Mouse (Mus musculus) kidney, embryonic 15.5 days (tissue): ENCODE results near the gene Pde1b. TPM values are rescaled to one million over a fixed set of nuclear protein-coding genes. Genes with fewer than 3 reads are reported as not detected.

Experiments
- ATAC-seq: fragments of 200-750 bp; cut with Nextera tagmentation; replicated peaks from 2 replicates; pipeline ENCODE4 v1.8.0; 2017; ENCODE audit warnings: moderate TSS enrichment; ENCODE audit not compliant: low FRiP score
- H3K27ac ChIP-seq: fragments of 300-500 bp; sonication (generic); 2 replicates; pipeline ENCODE4 v1.5.1; 2015; ENCODE audit warnings: mild to moderate bottlenecking, inconsistent platforms
- H3K27me3 ChIP-seq: fragments of 300-500 bp; sonication (generic); 2 replicates; pipeline ENCODE4 v1.6.1; 2015; ENCODE audit warnings: inconsistent platforms
- H3K36me3 ChIP-seq: fragments of 300-500 bp; sonication (generic); 2 replicates; pipeline ENCODE4 v1.6.1; 2015; ENCODE audit warnings: inconsistent platforms
- H3K4me1 ChIP-seq: fragments of 300-500 bp; sonication (generic); 2 replicates; pipeline ENCODE4 v1.6.1; 2015; ENCODE audit warnings: inconsistent platforms
- H3K4me2 ChIP-seq: fragments of 300-500 bp; sonication (generic); 2 replicates; pipeline ENCODE4 v1.6.1; 2015; ENCODE audit warnings: moderate library complexity, mild to moderate bottlenecking, inconsistent platforms
- H3K4me3 ChIP-seq: fragments of 300-500 bp; sonication (generic); replicated peaks from 2 replicates; pipeline ENCODE4 v1.5.1; 2015; ENCODE audit warnings: mild to moderate bottlenecking, inconsistent platforms
- H3K9ac ChIP-seq: fragments of 300-500 bp; sonication (generic); 2 replicates; pipeline ENCODE4 v1.6.1; 2015; ENCODE audit warnings: mild to moderate bottlenecking, inconsistent platforms
- H3K9me3 ChIP-seq: fragments of 300-500 bp; sonication (generic); replicated peaks from 2 replicates; pipeline ENCODE4 v1.6.1; 2016; ENCODE audit warnings: inconsistent platforms
- WGBS: fragments of 180-500 bp; shearing (Covaris S2); methylation state at CpG from one replicate; pipeline ENCODE4 v1.1.7; 2015; ENCODE audit warnings: mixed read lengths; 5-methylcytosine and 5-hydroxymethylcytosine counted together
- polyA plus RNA-seq: library from polyadenylated mRNA; unstranded; fragments of >200 nt; fragmentation: Nextera tagmentation; extraction: Ambion mirVana; gene quantifications from 2 replicates; pipeline ENCODE4 v1.2.1, GENCODE M21; 2015

Gene Pde1b
- 4.3 and 4.8 TPM in 2 replicates for polyA plus RNA-seq

DNA sequence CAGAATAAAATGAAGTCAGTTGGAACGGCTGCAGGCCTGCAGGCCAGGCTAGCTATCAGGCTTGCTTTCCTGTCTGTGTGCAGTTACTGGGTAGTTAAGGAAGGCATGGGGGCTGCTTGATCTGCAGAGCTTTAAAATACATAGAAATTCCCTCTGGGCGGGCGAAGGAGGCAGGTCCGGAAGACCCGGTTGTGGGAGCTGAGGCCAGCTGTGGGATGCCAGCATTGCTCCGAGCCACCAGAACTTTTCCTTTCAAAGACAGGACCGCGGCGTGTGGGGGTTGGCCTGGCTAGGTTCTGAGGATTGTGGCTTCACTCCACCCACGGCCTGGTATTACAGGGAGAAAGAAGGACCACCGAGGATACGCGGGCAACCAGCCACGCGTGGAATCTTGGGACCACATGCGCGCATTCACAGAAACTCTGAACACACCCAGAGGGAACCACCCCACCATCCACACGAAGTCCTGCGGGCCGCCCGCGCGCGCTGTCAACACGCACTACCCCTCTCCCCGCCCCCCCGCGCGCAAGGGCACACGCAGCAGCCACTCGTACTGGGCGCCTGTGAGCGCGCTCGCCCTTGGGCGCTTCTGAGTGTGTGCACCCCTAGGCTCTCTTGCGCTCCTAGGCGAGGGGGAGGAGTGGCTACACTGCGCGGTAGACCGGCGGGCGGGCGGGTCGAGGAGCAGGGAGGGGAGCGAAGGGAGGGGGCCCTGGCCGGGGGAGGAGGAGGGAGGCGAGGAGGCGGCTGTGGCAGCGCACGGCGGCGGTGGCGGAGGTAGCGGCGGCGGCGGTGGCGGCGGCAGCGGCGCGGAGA lies at the start of gene Pde1b:
TSS of gene Pde1b (plus strand) at position 600 of the 816 bp plus-strand sequence.
- Histone ChIP-seq H3K9ac (peak within 1 kb of the TSS; percentile 52), H3K9me3 (no peaks in the 10 kb centered on the region), H3K4me2 (peak within 1 kb of the TSS; percentile 98), H3K36me3 (no peaks in the 10 kb centered on the region), H3K27ac (peak within 1 kb of the TSS; percentile 52), H3K4me1 (peaks cover 28% of the 10 kb centered on the region), H3K27me3 (peaks cover 59% of the 10 kb centered on the region), H3K4me3 (peak within 1 kb of the TSS; percentile 61)
- ATAC-seq, result peak; percentile 89
- WGBS, result 1% methylated on average over 57 of the region's 63 CpGs

DNA sequence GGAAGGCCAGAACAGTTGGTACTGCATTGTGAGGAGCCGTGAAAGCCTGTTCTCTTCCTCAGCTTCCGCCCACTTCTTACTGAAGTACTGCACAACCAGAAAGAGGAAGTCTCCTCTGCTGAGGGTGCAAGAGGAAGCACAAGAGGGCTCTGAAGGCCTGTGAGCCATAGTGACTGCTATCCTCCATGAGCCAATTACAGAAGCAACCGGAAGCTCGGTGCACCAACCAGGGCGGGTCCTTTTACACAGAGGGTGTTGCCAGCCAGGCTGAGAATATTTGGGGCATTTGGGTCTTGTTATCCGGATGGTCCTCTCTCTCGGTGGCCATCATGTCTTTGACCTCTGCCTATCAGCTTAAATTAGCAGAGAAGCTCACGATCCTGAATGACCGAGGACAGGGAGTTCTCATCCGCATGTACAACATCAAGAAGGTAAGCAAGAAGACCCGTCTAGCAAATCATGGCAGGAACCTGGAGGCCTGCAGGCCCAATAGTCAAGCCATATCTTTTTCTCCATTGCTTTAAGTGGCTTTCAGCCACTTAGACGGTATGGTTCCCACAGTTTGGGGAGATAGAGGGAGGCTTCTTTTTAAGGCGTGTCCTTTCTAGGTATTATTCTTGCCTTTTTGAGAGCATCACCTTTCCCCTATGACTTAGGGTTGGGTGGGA lies 49.1 kb upstream of the Pde1b start, which contains the start of gene Nckap1l:
TSS of gene Nckap1l (plus strand) at position 244 of the 668 bp plus-strand sequence.
- Histone ChIP-seq H3K9ac (no peak within 1 kb of the TSS), H3K9me3 (no peaks in the 10 kb centered on the region), H3K27me3 (no peaks in the 10 kb centered on the region), H3K4me1 (no peaks in the 10 kb centered on the region), H3K36me3 (no peaks in the 10 kb centered on the region), H3K27ac (no peak within 1 kb of the TSS), H3K4me2 (no peak within 1 kb of the TSS), H3K4me3 (no peak within 1 kb of the TSS)
- no peak for ATAC-seq
- 84% methylated on average over 13 of the region's 13 CpGs for WGBS

DNA sequence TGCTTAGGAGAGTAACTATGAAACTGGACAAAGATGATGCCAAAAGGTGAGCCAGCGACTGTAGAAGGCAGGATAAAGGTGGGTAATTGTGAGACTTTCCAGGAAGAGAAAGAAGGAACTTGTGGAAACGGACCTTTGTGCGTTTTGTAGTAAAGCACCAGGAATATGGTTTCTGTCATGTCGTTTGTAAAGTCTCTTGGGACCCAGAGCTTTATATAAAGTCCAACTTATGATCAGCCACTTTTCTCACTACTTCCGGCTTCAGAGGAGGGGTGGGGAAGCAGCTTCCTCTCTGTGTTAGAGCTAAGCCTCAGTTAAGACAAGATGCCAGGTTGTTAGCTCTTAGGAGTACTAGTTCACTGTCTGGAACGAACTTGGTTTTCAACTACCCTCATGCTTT lies 48.4 kb upstream of the Pde1b start:
- no peaks in the 10 kb centered on the region for H3K36me3 ChIP-seq
- H3K27me3 ChIP-seq, result no peaks in the 10 kb centered on the region
- H3K9me3 ChIP-seq, result no peaks in the 10 kb centered on the region
- no peak overlapping the region for H3K4me3 ChIP-seq
- H3K27ac ChIP-seq, result no peak overlapping the region
- no peak for ATAC-seq
- WGBS, result 75% methylated on average over 6 of the region's 6 CpGs
- H3K4me1 ChIP-seq, result no peaks in the 10 kb centered on the region
- no peak overlapping the region for H3K4me2 ChIP-seq
- H3K9ac ChIP-seq, result no peak overlapping the region

DNA sequence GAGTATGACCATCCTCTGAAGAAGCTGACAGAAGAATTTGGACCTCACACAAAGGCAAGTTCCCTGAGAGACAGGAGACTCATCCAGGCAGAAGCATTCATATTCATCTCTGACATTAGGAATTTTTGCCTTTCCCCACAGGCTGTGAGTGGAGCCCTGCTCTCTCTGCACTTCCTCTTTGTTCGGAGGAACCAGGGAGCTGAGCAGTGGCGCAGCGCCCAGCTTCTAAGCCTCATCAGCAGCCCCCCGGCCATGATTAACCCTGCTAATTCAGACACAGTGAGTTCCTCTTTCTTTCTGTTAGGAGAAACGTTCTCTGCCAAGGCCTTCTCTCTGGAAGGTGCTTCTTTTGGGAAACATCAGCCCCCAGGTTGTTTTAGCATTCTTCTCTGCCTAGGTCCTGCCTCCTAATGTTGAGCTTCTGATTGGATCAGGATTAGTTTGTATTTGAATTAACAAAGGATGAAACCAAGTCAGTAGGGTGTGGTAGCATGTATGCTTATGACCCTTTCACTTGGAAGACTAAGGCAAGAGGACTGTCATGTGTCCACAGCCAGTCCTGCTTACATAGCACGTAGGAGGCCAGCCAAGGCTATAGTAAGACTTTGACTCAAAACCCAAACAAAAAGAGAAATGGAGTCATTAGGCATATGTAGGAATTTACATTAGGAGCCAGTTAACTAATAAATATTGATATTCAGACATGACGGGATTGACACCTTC lies 40.1 kb upstream of the Pde1b start:
- H3K36me3 ChIP-seq, result no peaks in the 10 kb centered on the region
- no peak overlapping the region for H3K27ac ChIP-seq
- no peak overlapping the region for H3K4me2 ChIP-seq
- WGBS, result 73% methylated on average over 7 of the region's 7 CpGs
- no peaks in the 10 kb centered on the region for H3K4me1 ChIP-seq
- H3K27me3 ChIP-seq, result no peaks in the 10 kb centered on the region
- H3K4me3 ChIP-seq, result no peak overlapping the region
- H3K9ac ChIP-seq, result no peak overlapping the region
- ATAC-seq, result no peak
- no peaks in the 10 kb centered on the region for H3K9me3 ChIP-seq

DNA sequence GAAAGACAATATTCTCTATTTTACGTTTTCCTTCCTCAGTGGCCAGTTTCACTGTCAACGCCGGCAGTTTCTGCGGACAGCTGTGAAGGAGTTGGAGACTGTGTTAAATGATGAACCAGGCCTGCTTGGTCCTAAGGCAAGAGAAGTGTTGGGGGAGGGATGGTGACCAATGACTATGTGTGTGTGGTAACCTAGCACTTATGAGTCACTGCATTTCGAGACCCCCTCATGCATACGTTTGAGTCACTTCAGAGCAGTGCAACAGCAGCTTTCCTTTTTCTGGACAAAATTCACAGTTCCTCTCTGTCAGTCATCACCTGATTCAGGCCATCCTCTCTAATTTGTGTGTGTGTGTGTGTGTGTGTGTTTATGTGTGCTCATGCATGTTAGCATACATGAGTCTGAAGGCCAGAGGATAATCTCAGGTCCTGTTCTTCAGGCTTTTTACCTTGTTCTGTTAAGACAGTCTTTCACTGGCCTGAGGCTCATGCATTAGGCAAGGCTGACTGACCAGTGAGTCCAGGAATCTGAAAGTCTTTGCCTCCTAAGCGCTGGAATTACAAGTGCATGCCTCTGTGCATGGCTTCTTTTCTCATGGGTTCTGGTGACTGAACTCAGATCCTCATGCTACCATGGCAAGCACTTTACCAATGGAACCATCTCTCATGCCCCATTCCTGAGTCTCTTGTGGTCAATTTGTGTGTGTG lies 31.2 kb upstream of the Pde1b start:
- Histone ChIP-seq H3K27me3 (no peaks in the 10 kb centered on the region), H3K4me1 (no peaks in the 10 kb centered on the region), H3K9me3 (no peaks in the 10 kb centered on the region), H3K27ac (no peak overlapping the region), H3K9ac (no peak overlapping the region), H3K4me3 (no peak overlapping the region), H3K4me2 (no peak overlapping the region), H3K36me3 (no peaks in the 10 kb centered on the region)
- ATAC-seq, result no peak
- 64% methylated on average over 7 of the region's 7 CpGs for WGBS

DNA sequence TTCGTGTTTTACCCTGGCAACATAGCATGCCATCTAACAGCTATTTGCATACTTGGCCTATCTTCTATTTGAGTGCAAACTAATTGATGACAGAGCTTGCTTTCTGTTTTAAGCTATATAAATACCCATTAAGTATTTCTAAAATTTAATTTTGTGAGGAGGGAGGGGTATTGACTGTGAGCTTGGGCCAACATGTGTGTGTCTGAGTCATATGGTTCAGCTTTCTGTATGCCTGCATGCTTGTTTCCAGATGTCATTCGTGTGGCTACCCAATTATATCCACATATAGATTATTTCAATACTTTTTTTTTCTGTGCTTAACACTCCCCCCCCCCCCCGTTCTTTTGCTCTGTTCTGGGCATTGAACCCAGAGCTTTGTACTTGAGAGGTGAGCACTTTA lies 30.6 kb upstream of the Pde1b start:
- no peak overlapping the region for H3K4me3 ChIP-seq
- H3K27me3 ChIP-seq, result no peaks in the 10 kb centered on the region
- no peaks in the 10 kb centered on the region for H3K36me3 ChIP-seq
- no peak for ATAC-seq
- no peaks in the 10 kb centered on the region for H3K4me1 ChIP-seq
- no peaks in the 10 kb centered on the region for H3K9me3 ChIP-seq
- H3K27ac ChIP-seq, result no peak overlapping the region
- H3K9ac ChIP-seq, result no peak overlapping the region
- WGBS, result 78% methylated on average over 3 of the region's 3 CpGs
- no peak overlapping the region for H3K4me2 ChIP-seq

DNA sequence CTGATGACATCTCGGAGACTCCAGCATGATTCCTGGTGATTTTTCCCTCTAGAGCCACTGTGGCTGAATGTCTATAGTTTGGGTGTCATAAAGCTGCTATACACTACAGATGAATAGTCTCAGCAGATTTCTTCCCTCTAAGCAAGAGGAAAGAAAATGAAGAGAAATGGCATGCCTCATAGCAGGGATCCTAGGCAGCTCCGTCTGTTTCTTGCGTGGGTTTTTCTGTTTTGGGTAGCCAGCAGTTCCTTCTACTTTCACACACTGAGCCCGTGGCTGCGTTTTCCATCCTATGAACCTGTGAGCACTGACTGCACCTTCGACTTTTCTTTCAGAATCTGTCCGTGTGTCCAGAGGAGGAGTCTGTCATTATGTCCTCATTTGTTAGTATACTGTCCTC lies 29.7 kb upstream of the Pde1b start:
- Histone ChIP-seq H3K4me3 (no peak overlapping the region), H3K4me1 (no peaks in the 10 kb centered on the region), H3K9me3 (no peaks in the 10 kb centered on the region), H3K4me2 (no peak overlapping the region), H3K27me3 (no peaks in the 10 kb centered on the region), H3K9ac (no peak overlapping the region), H3K36me3 (no peaks in the 10 kb centered on the region), H3K27ac (no peak overlapping the region)
- WGBS, result 87% methylated on average over 7 of the region's 7 CpGs
- no peak for ATAC-seq

DNA sequence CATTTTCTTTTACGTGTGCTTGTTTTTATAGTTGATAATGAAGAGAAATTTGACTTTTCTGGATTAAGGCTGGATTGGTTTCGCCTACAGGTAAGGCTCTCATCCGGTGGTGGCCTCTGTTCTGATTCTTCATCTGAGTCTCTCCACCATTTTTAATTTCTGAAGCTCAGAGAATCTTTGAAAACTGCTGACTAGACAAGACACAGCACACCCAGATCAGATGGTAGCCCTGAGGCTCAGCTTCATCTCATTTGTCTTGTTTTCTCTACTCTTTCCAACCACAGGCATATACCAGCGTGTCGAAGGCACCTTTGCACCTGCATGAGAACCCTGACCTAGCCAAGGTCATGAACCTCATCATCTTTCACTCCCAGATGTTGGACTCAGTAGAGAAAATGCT lies 29.1 kb upstream of the Pde1b start:
- Histone ChIP-seq H3K4me3 (no peak overlapping the region), H3K36me3 (no peaks in the 10 kb centered on the region), H3K27ac (no peak overlapping the region), H3K9ac (no peak overlapping the region), H3K4me1 (no peaks in the 10 kb centered on the region), H3K27me3 (no peaks in the 10 kb centered on the region), H3K9me3 (no peaks in the 10 kb centered on the region), H3K4me2 (no peak overlapping the region)
- ATAC-seq, result no peak
- WGBS, result 78% methylated on average over 5 of the region's 5 CpGs

DNA sequence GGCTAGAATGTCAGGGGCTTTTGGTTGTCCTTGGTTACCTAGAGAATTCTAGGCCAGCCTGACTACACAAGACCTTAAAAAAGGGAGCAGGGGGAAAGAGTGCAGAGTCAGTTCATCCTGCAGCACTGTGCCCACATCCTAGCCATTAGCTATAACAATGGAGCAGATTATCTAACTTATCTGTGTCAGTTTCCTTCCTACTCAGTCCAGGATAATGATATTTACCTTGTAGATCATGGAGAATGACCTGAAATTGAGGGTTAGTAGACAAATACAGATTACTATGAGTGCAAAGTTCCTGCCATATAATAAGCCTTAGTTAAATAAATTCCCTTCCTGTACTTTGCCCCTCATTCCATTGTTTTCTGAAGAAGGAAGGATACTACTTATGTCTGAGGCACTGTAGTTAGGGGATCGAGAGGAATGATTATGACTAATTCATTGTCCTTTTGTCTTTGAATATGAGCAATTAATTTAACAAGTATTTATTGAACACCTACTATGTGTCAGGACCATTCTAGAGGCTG lies 23.7 kb upstream of the Pde1b start:
- WGBS, result 76% methylated on average over 1 of the region's 1 CpGs

DNA sequence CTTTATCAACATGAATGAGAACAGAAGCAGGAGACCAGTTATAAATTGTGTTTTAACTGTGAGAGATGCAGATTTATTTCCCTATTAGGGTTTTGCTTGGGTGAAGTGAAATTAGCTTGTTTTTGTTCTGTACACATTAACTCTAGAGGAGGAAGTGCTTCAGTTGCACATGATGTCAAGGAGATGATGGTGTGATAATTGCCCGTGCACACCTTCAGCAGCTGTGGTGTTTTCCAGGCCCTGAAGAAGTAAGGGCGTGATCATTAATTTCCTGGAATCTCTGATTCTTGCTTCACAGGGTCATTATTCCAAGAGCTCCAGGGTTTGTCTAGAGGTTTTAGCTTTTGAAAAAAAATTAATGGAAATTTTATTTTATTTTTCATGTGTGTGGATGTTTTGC lies 22.7 kb upstream of the Pde1b start:
- Histone ChIP-seq H3K4me1 (no peaks in the 10 kb centered on the region), H3K9me3 (no peaks in the 10 kb centered on the region), H3K27ac (no peak overlapping the region), H3K27me3 (0 out of 2 replicates have a peak, but pooled peaks cover 3% of the 10 kb centered on the region), H3K36me3 (no peaks in the 10 kb centered on the region), H3K4me2 (no peak overlapping the region), H3K9ac (no peak overlapping the region), H3K4me3 (no peak overlapping the region)
- ATAC-seq, result no peak
- 62% methylated on average over 2 of the region's 2 CpGs for WGBS

More for the DNA sequence above, 23.7 kb upstream of the Pde1b start:
- Histone ChIP-seq H3K27me3 (0 out of 2 replicates have a peak, but pooled peaks cover 3% of the 10 kb centered on the region), H3K4me1 (no peaks in the 10 kb centered on the region), H3K9ac (no peak overlapping the region), H3K4me3 (no peak overlapping the region), H3K4me2 (no peak overlapping the region), H3K9me3 (no peaks in the 10 kb centered on the region), H3K27ac (no peak overlapping the region), H3K36me3 (no peaks in the 10 kb centered on the region)
- no peak for ATAC-seq

DNA sequence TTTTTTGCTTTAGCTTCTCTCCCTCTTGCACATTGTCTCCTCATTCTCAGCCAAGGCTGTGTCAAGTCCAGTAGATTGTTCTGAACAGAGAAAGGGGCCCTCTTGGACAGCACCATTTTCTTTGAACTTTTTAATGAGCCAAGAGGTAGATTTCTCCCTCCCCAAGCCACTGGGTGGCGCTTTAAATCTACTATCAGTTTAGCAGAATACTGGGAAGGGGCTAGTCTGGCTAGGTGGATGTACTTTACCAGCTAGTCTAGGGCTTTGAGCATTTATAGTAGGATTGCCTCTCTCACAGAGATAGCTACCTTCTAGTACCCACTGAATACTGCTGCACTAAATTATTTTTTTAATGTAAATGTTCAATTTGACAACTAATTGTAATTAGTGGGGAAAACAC lies 20.3 kb upstream of the Pde1b start:
- Histone ChIP-seq H3K27me3 (0 out of 2 replicates have a peak, but pooled peaks cover 3% of the 10 kb centered on the region), H3K9ac (no peak overlapping the region), H3K4me1 (no peaks in the 10 kb centered on the region), H3K9me3 (no peaks in the 10 kb centered on the region), H3K27ac (no peak overlapping the region), H3K36me3 (no peaks in the 10 kb centered on the region), H3K4me2 (no peak overlapping the region), H3K4me3 (no peak overlapping the region)
- ATAC-seq, result no peak
- 0% methylated on average over 1 of the region's 1 CpGs for WGBS
